Mouse (Mus musculus) liver, embryonic 15.5 days (tissue): Measurements from ENCODE around the gene Ubl4b. TPM values are rescaled to one million over a fixed set of nuclear protein-coding genes. Genes with fewer than 3 reads are reported as not detected.

Experiments used
- polyA plus RNA-seq: library from polyadenylated mRNA; unstranded; fragments of >200 nt; fragmentation: Nextera tagmentation; extraction: Ambion mirVana; gene quantifications from 2 replicates; pipeline ENCODE4 v1.2.1, GENCODE M21; 2015

Gene Ubl4b
- polyA plus RNA-seq, 1 experiment from 2014 or later, result not detected

Other genes with a start within 250 kb of the Ubl4b start
- 8.3 and 8.5 TPM in 2 replicates for gene Rbm15, start 221.4 kb downstream of the Ubl4b start, polyA plus RNA-seq
- not detected in 2 replicates for gene Kcnc4, start 95.5 kb downstream of the Ubl4b start, polyA plus RNA-seq
- gene Slc6a17, start 37.1 kb downstream of the Ubl4b start, polyA plus RNA-seq, result 0.09 and 0.15 TPM in 2 replicates
- gene Alx3, start 40.0 kb upstream of the Ubl4b start, polyA plus RNA-seq, result 0.06 and 0.09 TPM in 2 replicates
- not detected in 2 replicates for gene Gm10961, start 76.2 kb upstream of the Ubl4b start, polyA plus RNA-seq
- 9.6 and 10.5 TPM in 2 replicates for gene Strip1, start 76.6 kb upstream of the Ubl4b start, polyA plus RNA-seq
- 26.4 and 26.9 TPM in 2 replicates for gene Ahcyl1, start 141.5 kb upstream of the Ubl4b start, polyA plus RNA-seq
- gene Csf1, start 205.4 kb upstream of the Ubl4b start, polyA plus RNA-seq, result 6.3 and 6.7 TPM in 2 replicates